Mouse (Mus musculus) MEL (cell line): ENCODE data around the gene Kcnj9. TPM values are rescaled to one million over a fixed set of nuclear protein-coding genes. Genes with fewer than 3 reads are reported as not detected.

Experiments
- DNase-seq: peaks from one replicate; pipeline ENCODE4 v3.0.0; 2011; ENCODE audit warnings: low read depth, low spot score
- H3K27ac ChIP-seq: 2 replicates; pipeline ENCODE4 v1.5.1; 2012; ENCODE audit warnings: low read depth, mild to moderate bottlenecking, control low read depth, low read length, moderate library complexity; ENCODE audit not compliant: control insufficient read depth
- H3K27me3 ChIP-seq, 2 experiments: fragments of 150-350 bp in 1 of 2; sonication (generic) in 1 of 2; 2 replicates each; pipeline ENCODE4 v1.6.1; 2012; ENCODE audit warnings: low read length in 2 of 2, mild to moderate bottlenecking in 2 of 2, improper control_type of control experiment in 1 of 2, moderate library complexity in 1 of 2; ENCODE audit not compliant: insufficient read depth in 2 of 2, control insufficient read depth in 1 of 2
- H3K36me3 ChIP-seq, 2 experiments: 2 replicates each; pipeline ENCODE4 v1.6.1; 2012 to 2014; ENCODE audit warnings: low read length in 2 of 2, improper control_type of control experiment in 1 of 2, inconsistent platforms in 1 of 2, mild to moderate bottlenecking in 1 of 2; ENCODE audit not compliant: insufficient read depth in 2 of 2, control insufficient read depth in 1 of 2
- H3K4me1 ChIP-seq, 2 experiments: fragments of 150-350 bp in 1 of 2; sonication (generic) in 1 of 2; 2 replicates each; pipeline ENCODE4 v1.6.1; 2012; ENCODE audit warnings: low read length in 2 of 2, improper control_type of control experiment in 1 of 2, mild to moderate bottlenecking in 1 of 2; ENCODE audit not compliant: insufficient read depth in 2 of 2, control insufficient read depth in 1 of 2
- H3K4me3 ChIP-seq, 2 experiments: fragments of 150-350 bp in 1 of 2; sonication (generic) in 1 of 2; 2 replicates each; pipeline ENCODE4 v1.5.1; 2012; ENCODE audit warnings: low read depth in 2 of 2, low read length in 2 of 2, mild to moderate bottlenecking in 2 of 2, moderate library complexity in 2 of 2, control low read depth in 1 of 2, improper control_type of control experiment in 1 of 2; ENCODE audit not compliant: control insufficient read depth in 1 of 2, insufficient read depth in 1 of 2
- H3K79me2 ChIP-seq: 2 replicates; pipeline ENCODE4 v1.6.1; 2012; ENCODE audit warnings: mild to moderate bottlenecking, low read length, moderate library complexity; ENCODE audit not compliant: control insufficient read depth, poor library complexity, insufficient read depth
- H3K9ac ChIP-seq: 2 replicates; pipeline ENCODE4 v1.6.1; 2012; ENCODE audit warnings: low read depth, mild to moderate bottlenecking, control low read depth, low read length, moderate library complexity; ENCODE audit not compliant: control insufficient read depth, poor library complexity, severe bottlenecking
- H3K9me3 ChIP-seq: fragments of 150-350 bp; sonication (generic); replicated peaks from 2 replicates; pipeline ENCODE4 v1.6.1; 2012; ENCODE audit warnings: mild to moderate bottlenecking, low read length, improper control_type of control experiment, moderate library complexity; ENCODE audit not compliant: insufficient read depth
- CTCF ChIP-seq, 3 experiments: IDR thresholded peaks in 2 of 3; conservative IDR thresholded peaks in 1 of 3; 2 replicates each; pipeline ENCODE4 v1.5.1; 2011 to 2012; ENCODE audit warnings: low read length in 3 of 3, low read depth in 2 of 3, mild to moderate bottlenecking in 2 of 3, improper control_type of control experiment in 1 of 3, inconsistent platforms in 1 of 3, mixed read lengths in 1 of 3, moderate library complexity in 1 of 3; ENCODE audit not compliant: control insufficient read depth in 1 of 3, insufficient read depth in 1 of 3, poor library complexity in 1 of 3, severe bottlenecking in 1 of 3
- ELF1 ChIP-seq: IDR thresholded peaks from 2 replicates; pipeline ENCODE4 v1.6.1; 2014; ENCODE audit warnings: low read depth, mild to moderate bottlenecking, inconsistent platforms, low read length, improper control_type of control experiment, moderate library complexity
- KAT2A ChIP-seq: conservative IDR thresholded peaks from 2 replicates; pipeline ENCODE4 v1.6.1; 2012; ENCODE audit warnings: low read depth, low read length, improper control_type of control experiment, inconsistent platforms
- MAFK ChIP-seq: IDR thresholded peaks from 2 replicates; pipeline ENCODE4 v1.6.1; 2011; ENCODE audit warnings: low read depth, mild to moderate bottlenecking, low read length, improper control_type of control experiment, borderline replicate concordance
- MEF2A ChIP-seq: IDR thresholded peaks from 2 replicates; pipeline ENCODE4 v1.6.1; 2014; ENCODE audit warnings: low read depth, mild to moderate bottlenecking, inconsistent platforms, low read length, improper control_type of control experiment; ENCODE audit not compliant: poor library complexity, insufficient replicate concordance, severe bottlenecking; ENCODE audit errors: extremely low read depth
- MYB ChIP-seq: IDR thresholded peaks from 2 replicates; pipeline ENCODE4 v1.6.1; 2011; ENCODE audit warnings: mild to moderate bottlenecking, low read depth, low read length, improper control_type of control experiment
- NRF1 ChIP-seq: IDR thresholded peaks from 2 replicates; pipeline ENCODE4 v1.6.1; 2014; ENCODE audit warnings: low read depth, mild to moderate bottlenecking, inconsistent platforms, low read length, improper control_type of control experiment, moderate library complexity; ENCODE audit not compliant: poor library complexity, insufficient read depth, severe bottlenecking
- POLR2AphosphoS5 ChIP-seq: IDR thresholded peaks from 2 replicates; pipeline ENCODE4 v1.6.1; 2012; ENCODE audit warnings: low read depth, borderline replicate concordance, mild to moderate bottlenecking, inconsistent platforms, low read length, moderate library complexity, mixed read lengths
- SIN3A ChIP-seq: IDR thresholded peaks from 2 replicates; pipeline ENCODE4 v1.6.1; 2012; ENCODE audit warnings: low read length, improper control_type of control experiment, inconsistent platforms
- TBP ChIP-seq: IDR thresholded peaks from 2 replicates; pipeline ENCODE4 v1.8.0; 2011; ENCODE audit warnings: low read depth, low read length, improper control_type of control experiment
- UBTF ChIP-seq: IDR thresholded peaks from 2 replicates; pipeline ENCODE4 v1.6.1; 2012; ENCODE audit warnings: low read depth, mild to moderate bottlenecking, inconsistent platforms, low read length, improper control_type of control experiment, moderate library complexity, borderline replicate concordance; ENCODE audit not compliant: insufficient read depth
- ZMIZ1 ChIP-seq: IDR thresholded peaks from 2 replicates; pipeline ENCODE4 v1.6.1; 2012; ENCODE audit warnings: low read depth, mild to moderate bottlenecking, inconsistent platforms, low read length, improper control_type of control experiment, moderate library complexity
- polyA plus RNA-seq, 2 experiments: library from polyadenylated mRNA; stranded (reverse) in 1 of 2; unstranded in 1 of 2; fragments of >175 nt in 1 of 2; fragments of >200 nt in 1 of 2; gene quantifications; 2 replicates each; pipeline versions ENCODE4 v1.2.1 to v1.2.4; 2012; ENCODE audit warnings: low replicate concordance in 2 of 2, low read depth in 1 of 2; ENCODE audit not compliant: insufficient read length in 2 of 2, insufficient read depth in 1 of 2, missing spikeins in 1 of 2
- total RNA-seq: library from RNA; depleted of rRNA; stranded (reverse); fragments of 300-350 nt; gene quantifications from 2 replicates; pipeline ENCODE4 v1.2.3, GENCODE M21; 2012

Kcnj9 gene
- total and polyA plus RNA-seq, 3 experiments: 0.08 TPM; not detected in 2

DNA sequence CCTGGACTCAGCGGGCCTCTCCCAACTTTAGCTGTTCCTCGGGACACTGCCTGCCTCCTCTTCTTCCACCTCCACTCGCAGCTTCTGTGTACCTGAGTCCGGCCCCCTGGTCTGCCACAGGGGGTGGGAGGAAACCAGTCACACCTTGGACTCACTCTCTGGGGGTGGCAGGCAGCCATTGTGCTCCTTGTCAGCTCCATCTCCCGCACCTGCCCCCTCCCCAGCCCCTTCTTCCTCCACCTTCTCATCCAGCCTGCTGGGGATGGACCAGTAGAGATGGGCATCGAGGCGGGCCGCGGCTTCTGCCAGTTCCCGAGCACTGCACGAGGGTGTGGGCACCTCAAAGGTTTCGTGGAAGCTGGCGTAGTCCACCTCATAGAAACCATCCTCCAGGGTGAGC, 6.4 kb downstream of the Kcnj9 start:
- Histone ChIP-seq H3K27ac (no peak overlapping the region), H3K36me3 (no peaks in the 10 kb centered on the region; a peak in 1 of 4 replicates), H3K9ac (no peak overlapping the region), H3K4me1 (no peaks in the 10 kb centered on the region), H3K79me2 (no peaks in the 10 kb centered on the region), H3K9me3 (no peaks in the 10 kb centered on the region), H3K27me3 (no peaks in the 10 kb centered on the region)
- no peak for DNase-seq
- TF ChIP-seq ELF1: no peak
- TF ChIP-seq, all 39 proteins: peak for 0
- H3K4me3 ChIP-seq: no peak overlapping the region

DNA sequence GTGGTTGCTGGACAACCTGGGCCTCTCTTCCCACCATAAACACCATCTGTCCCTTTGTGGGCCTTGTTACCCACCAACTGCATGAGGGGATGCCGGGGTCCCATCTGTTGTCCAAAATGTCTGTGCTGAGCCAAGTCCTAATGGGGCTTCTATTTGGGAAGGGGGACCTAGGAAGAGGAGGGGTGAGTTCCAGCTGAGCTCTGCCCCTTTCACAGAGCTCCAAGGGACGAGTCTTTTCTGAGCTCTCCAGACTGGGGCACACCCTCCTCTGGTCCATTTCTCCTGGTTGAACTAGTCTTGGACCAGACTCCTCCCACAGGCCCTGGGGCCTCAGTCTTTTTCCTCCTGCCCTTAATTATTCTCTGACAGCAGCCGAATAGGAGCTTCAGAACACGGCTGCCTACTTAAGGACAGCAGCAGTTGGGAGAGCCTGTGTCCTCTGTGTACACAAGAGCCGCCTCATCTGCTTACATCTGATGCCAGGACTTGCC, 9.2 kb downstream of the Kcnj9 start:
- Histone ChIP-seq H3K79me2 (peaks cover 1% of the 10 kb centered on the region; the same call in 1 of the 2 replicates), H3K27me3 (no peaks in the 10 kb centered on the region), H3K9ac (no peak overlapping the region), H3K36me3 (no peaks in the 10 kb centered on the region; a peak in 1 of 4 replicates), H3K4me3 (no peak overlapping the region), H3K4me1 (no peaks in the 10 kb centered on the region), H3K9me3 (no peaks in the 10 kb centered on the region), H3K27ac (no peak overlapping the region)
- DNase-seq: no peak
- TF ChIP-seq MAFK (no peak), MYB (no peak), POLR2AphosphoS5 (no peak), MEF2A (no peak), UBTF (no peak), ELF1 (no peak), ZMIZ1 (no peak), SIN3A (no peak), KAT2A (no peak), TBP (no peak), CTCF (IDR thresholded peaks at IDR 0.05 in 2 of 3, conservative IDR thresholded peaks at IDR 0.05 in 1 of 3; ENCODE audit: control insufficient read depth in 1 of 3, insufficient read depth in 1 of 3, low read depth in 2 of 3, low read length in 3 of 3, poor library complexity in 1 of 3, severe bottlenecking in 1 of 3) (no peak), NRF1 (no peak)

DNA sequence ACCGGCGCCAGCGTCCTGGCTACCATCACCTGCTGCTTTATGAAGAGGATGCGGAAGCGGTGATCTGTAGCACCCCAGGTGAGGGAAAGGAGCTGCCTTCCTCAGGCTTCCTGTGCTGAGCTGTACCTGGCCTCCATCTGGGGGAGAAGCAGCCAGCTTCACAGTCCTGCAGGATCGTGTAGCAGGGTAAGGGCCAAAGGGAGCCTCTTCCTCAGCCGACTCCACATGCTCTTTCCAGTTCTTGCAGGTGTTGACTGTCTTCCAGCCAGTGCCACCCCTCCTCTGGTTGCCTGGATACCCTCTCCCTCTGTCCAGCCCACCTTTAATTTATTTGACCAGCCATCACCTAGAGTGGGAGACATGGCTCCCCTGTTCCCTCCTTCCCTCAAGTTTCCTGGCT, 9.8 kb downstream of the Kcnj9 start:
- Histone ChIP-seq H3K9ac (no peak overlapping the region), H3K4me1 (no peaks in the 10 kb centered on the region), H3K79me2 (peaks cover 2% of the 10 kb centered on the region; the same call in 1 of the 2 replicates), H3K4me3 (no peak overlapping the region), H3K27me3 (no peaks in the 10 kb centered on the region), H3K27ac (no peak overlapping the region), H3K9me3 (no peaks in the 10 kb centered on the region), H3K36me3 (no peaks in the 10 kb centered on the region; a peak in 1 of 4 replicates)
- TF ChIP-seq KAT2A (no peak), UBTF (no peak)
- no peak for DNase-seq
